Mouse (Mus musculus) C2C12 (cell line): ENCODE data around the gene Akap6. TPM values are rescaled to one million over a fixed set of nuclear protein-coding genes. Genes with fewer than 3 reads are reported as not detected.

Experiments used
- H3K27me3 ChIP-seq: one replicate; pipeline ENCODE4 v1.6.1; 2011; ENCODE audit not compliant: control insufficient read depth, insufficient read depth, insufficient read length
- H3K36me3 ChIP-seq: one replicate; pipeline ENCODE4 v1.6.1; 2011; ENCODE audit not compliant: control insufficient read depth, insufficient read depth
- H3K4me3 ChIP-seq: one replicate; pipeline ENCODE4 v1.5.1; 2011; ENCODE audit warnings: mild to moderate bottlenecking, control low read depth; ENCODE audit not compliant: poor library complexity, insufficient read depth, severe bottlenecking
- H3K79me2 ChIP-seq: one replicate; pipeline ENCODE4 v1.6.1; 2011; ENCODE audit not compliant: control insufficient read depth, insufficient read depth
- H3K79me3 ChIP-seq: one replicate; pipeline ENCODE4 v1.6.1; 2011; ENCODE audit warnings: low read depth, control low read depth
- H3ac ChIP-seq: one replicate; pipeline ENCODE3; 2011; ENCODE audit warnings: low read depth; ENCODE audit not compliant: control insufficient read depth, insufficient read length
- CEBPB ChIP-seq: IDR thresholded peaks from one replicate; pipeline ENCODE4 v1.6.1; 2011; ENCODE audit warnings: low read depth, mild to moderate bottlenecking, control low read depth, moderate library complexity
- CTCF ChIP-seq: IDR thresholded peaks from one replicate; pipeline ENCODE4 v1.5.1; 2011; ENCODE audit not compliant: control insufficient read depth, insufficient read depth, insufficient read length
- FOSL1 ChIP-seq: IDR thresholded peaks from one replicate; pipeline ENCODE4 v1.8.0; 2011; ENCODE audit warnings: mild to moderate bottlenecking, low read length; ENCODE audit not compliant: poor library complexity, insufficient read depth, severe bottlenecking
- MAX ChIP-seq: IDR thresholded peaks from one replicate; pipeline ENCODE4 v1.6.1; 2011; ENCODE audit warnings: mild to moderate bottlenecking, control low read depth
- MYOD1 ChIP-seq: IDR thresholded peaks from one replicate; pipeline ENCODE4 v1.6.1; 2011; ENCODE audit warnings: low read depth; ENCODE audit not compliant: control insufficient read depth, insufficient read length
- MYOG ChIP-seq: IDR thresholded peaks from one replicate; pipeline ENCODE4 v1.6.1; 2011; ENCODE audit not compliant: control insufficient read depth, insufficient read length; ENCODE audit errors: extremely low read depth
- USF1 ChIP-seq: IDR thresholded peaks from one replicate; pipeline ENCODE4 v1.6.1; 2011; ENCODE audit warnings: low read depth, mild to moderate bottlenecking, control low read depth, moderate library complexity
- polyA plus RNA-seq: library from polyadenylated mRNA; unstranded; fragments of >200 nt; fragmentation: generic; extraction: Trizol; gene quantifications from one replicate; pipeline ENCODE4 v1.2.1, GENCODE M21; 2012; ENCODE audit warnings: missing spikeins

Gene Akap6
- polyA plus RNA-seq, 1 experiment, result 0.51 TPM

DNA sequence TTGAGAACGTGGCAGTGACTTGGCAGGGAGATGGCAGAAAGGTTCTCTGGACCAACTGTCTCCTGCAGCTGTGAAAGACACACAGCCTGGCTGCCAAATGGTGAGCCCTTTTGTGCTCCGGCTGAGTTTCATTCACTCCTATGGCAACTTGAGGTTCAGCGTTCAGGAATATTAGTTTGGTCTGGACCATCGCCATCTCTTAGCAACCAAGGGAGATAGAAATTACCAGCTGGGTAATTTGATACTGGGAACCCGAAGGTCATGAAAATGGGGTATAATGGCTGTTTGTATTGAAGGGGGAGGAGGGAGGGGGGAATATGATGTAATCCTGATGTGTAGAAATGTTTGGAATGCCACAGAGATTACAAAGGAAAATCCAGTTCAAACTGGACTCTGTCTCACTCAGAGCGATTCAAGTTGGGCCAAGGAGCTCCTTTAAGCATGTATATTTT is 136.1 kb downstream of the Akap6 start:
- Histone ChIP-seq H3K79me3 (no peaks in the 10 kb centered on the region), H3K27me3 (no peaks in the 10 kb centered on the region), H3K79me2 (no peaks in the 10 kb centered on the region), H3K36me3 (no peaks in the 10 kb centered on the region), H3ac (peak overlapping the region; percentile 2), H3K4me3 (no peak overlapping the region)
- peak; percentile 49 for TF ChIP-seq MAX
- no peak for TF ChIP-seq FOSL1
- peak; percentile 39 for TF ChIP-seq MYOD1
- TF ChIP-seq CEBPB, result peak; percentile 91

DNA sequence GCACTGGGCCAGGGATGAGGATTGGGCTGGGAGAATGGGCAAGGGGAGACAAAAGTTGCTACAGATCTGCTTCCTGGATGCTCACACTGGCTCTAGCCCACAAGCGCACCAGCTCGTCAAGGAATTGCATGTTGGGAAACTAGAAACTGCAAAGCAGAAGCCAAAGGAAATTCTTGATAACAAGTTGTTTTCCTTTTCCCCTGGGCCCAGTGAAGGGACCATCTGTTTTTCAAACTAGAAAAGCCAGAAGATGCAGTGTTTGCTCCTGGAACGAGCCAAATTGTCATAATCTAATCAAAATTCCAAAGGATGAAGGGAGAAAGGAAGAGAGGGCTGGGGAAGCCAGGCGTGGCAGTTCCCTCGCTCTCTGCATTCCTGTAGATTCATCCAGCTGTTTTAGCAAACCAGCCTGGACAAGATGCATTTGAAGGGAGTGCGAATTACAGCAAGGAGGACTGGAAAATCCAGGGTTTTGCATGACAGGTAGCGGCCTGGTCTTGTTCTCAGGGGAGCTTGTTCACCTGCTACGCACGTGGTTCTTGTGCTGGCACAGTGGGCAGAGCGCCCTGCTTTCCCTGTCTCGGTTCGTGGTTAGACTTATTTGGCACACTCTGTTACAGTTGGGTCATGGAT is 136.8 kb downstream of the Akap6 start:
- TF ChIP-seq MYOG (no peak), MAX (peak; percentile 48), MYOD1 (peak; percentile 40)
- Histone ChIP-seq H3K36me3 (no peaks in the 10 kb centered on the region), H3K27me3 (no peaks in the 10 kb centered on the region), H3K79me2 (no peaks in the 10 kb centered on the region), H3ac (peak overlapping the region; percentile 3), H3K79me3 (no peaks in the 10 kb centered on the region), H3K4me3 (no peak overlapping the region)

DNA sequence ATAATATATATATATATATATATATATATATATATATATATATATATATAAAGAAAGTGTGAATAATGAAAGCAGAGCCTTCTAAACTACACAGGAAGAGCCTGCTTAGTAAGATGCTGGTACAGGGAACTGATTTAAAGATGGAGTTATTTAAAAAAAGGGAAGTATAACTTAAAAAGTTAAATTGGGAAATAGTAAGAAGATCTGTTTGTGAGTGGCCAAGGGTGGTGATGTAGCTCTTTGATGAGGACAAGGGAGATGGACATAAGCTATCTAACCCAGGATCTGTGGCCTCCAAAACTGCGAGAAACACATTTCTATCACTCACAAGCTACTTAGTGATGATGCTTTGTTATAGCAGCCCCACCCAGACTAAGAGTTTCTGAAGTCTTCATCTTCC is 146.8 kb downstream of the Akap6 start:
- Histone ChIP-seq H3K79me2 (no peaks in the 10 kb centered on the region), H3K79me3 (no peaks in the 10 kb centered on the region), H3K36me3 (no peaks in the 10 kb centered on the region), H3K27me3 (no peaks in the 10 kb centered on the region), H3ac (no peak overlapping the region), H3K4me3 (no peak overlapping the region)
- TF ChIP-seq MAX (no peak), MYOD1 (no peak), CEBPB (no peak), USF1 (no peak), CTCF (no peak), FOSL1 (no peak), MYOG (no peak)

DNA sequence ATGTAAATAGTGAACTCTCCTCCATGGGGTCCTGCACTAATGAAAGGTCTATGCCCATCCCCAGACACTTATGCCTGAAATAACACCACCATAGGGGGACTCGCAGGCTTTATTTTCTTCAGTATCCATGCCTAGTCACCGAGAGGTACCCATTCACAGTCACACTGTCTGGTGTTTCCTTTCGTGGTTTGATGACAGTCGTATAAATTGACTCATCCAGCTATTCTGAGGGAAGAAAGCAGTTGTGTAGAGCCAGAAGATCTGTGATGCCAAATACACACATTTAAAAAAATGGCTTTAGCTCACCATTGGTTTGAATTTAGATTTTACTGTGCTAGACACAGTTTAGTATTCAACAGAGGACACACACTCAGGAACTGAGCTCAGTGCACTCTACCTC is 147.8 kb downstream of the Akap6 start:
- Histone ChIP-seq H3ac (no peak overlapping the region), H3K79me2 (no peaks in the 10 kb centered on the region), H3K36me3 (no peaks in the 10 kb centered on the region), H3K27me3 (no peaks in the 10 kb centered on the region), H3K4me3 (no peak overlapping the region), H3K79me3 (no peaks in the 10 kb centered on the region)
- TF ChIP-seq MYOD1 (no peak), MYOG (no peak), CTCF (no peak), FOSL1 (no peak), USF1 (no peak), MAX (no peak), CEBPB (no peak)

DNA sequence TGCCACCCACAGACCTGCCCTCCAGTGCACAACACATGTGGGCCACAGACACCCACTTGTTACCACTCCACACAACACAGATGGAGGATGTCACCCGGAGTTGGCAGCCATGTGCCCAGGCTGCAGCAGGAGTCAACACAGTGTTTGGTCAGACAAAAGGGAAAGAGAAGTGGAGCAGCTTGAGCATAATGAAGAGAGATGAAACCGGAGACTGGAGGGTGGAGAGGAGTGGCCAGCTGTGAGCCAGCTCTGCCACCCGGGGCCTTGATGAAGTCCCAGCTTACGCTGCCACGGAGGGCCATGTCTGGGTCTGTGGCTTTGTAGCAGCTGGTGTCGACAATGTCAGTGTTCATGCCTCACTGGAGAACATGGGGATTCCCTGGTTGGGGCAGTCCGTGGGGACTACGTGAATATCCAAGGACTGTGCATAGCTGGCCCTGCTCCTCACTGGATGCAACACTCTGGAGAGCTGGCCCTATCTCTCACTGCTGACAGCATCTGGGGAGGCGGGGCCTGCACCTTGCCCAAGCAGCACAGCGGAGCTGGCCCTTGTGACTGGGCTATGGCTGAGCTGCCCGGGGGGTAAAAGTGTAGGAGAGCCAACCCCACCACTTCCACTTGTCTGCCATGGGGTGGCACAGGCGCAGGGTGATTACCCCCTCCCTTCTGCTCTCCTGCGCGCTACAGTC is 148.8 kb downstream of the Akap6 start:
- H3K36me3 ChIP-seq, result no peaks in the 10 kb centered on the region
- H3K4me3 ChIP-seq, result no peak overlapping the region
- H3ac ChIP-seq, result no peak overlapping the region
- TF ChIP-seq MYOG (no peak), MAX (no peak), USF1 (no peak), MYOD1 (no peak), FOSL1 (no peak), CTCF (no peak), CEBPB (no peak)
- H3K79me2 ChIP-seq, result no peaks in the 10 kb centered on the region
- no peaks in the 10 kb centered on the region for H3K79me3 ChIP-seq
- H3K27me3 ChIP-seq, result no peaks in the 10 kb centered on the region

DNA sequence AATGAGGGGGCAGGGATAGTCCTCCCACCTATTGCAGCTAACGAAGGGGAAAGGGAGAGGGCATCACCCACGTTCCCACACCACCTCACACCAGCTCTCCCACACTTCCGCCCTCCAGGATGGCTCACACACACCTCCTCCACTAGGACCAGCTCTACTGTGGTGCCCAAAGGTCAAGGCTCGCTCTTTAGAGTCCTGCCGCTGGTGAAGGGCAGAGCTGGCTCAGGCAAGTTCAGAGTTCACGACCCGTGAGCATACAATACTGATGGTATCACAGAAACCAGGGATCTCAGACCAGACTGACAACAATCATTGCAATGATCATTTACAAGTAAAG is 149.3 kb downstream of the Akap6 start:
- H3K79me2 ChIP-seq, result no peaks in the 10 kb centered on the region
- no peaks in the 10 kb centered on the region for H3K36me3 ChIP-seq
- H3ac ChIP-seq, result no peak overlapping the region
- no peaks in the 10 kb centered on the region for H3K79me3 ChIP-seq
- no peak overlapping the region for H3K4me3 ChIP-seq
- H3K27me3 ChIP-seq, result no peaks in the 10 kb centered on the region
- TF ChIP-seq MYOG (no peak), MYOD1 (no peak), CTCF (no peak), MAX (no peak)
